Mouse (Mus musculus): ENCODE results near the gene Per1.

The Per1 gene

DNA sequence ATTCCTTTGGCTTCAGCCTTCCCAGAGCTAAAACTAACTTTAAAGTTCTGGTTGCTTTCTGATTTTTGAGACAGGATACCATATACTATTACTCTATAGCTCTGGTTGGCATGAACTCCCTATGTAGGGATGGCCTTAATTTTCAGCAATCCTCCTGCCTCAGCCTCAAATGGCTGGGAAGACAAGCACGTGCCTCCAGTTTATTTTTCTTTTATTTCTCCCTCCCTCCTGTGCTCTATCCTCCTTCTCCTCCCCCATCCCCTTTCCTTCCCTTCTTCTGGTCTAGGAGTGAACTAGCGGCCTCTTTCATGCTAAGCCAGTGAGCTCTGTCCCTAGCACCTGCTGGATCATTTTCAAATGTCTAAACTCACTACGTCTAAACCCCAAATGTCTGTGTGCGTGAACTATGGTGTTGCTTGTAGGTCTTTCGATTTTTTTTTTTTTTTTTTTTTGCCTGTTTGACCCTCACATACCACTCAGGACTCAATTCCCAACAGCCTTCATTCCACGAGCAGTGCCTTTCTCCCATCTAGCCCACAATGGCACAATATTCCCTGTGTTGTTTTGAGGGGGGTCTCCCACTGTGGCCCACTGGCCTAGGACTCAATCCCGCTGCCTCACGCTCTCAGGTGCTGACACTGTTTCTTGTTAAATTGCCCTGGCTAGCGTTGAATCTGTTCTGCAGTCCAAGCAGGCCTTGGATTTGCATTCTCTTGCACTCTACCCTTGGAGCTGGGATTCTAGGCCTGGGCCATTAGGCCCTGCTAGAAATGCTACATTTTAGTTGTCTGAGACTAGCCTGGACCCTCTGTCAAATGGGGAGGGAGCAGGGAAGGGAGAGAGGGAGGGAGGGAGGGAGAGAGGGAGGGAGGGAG, 30.5 kb upstream of the Per1 start:
- DNase-seq, result no peak

DNA sequence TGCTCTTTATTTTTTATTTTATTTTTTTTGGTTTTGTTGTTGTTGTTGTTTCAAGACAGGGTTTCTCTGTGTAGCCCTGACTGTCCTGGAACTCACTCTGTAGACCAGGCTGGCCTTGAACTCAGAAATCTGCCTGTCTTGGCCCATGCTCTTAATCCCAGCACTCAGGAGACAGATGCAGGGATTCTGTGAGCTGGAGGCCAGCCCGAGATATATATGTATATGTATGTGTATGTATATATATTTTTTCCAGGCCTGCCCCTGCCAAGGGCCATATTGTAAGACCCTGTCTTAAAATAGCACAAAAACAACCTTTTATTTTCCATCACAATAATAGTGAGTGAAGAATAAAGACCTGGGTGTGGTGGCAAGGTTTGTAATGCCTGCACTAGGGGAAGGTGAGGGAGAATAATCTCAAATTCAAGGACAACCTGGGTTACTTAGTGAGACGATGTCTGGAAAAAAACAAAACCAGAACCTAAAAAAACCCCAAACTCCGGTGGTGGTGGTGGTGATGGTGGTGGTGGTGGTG, 29.6 kb upstream of the Per1 start:
- no peak for DNase-seq

DNA sequence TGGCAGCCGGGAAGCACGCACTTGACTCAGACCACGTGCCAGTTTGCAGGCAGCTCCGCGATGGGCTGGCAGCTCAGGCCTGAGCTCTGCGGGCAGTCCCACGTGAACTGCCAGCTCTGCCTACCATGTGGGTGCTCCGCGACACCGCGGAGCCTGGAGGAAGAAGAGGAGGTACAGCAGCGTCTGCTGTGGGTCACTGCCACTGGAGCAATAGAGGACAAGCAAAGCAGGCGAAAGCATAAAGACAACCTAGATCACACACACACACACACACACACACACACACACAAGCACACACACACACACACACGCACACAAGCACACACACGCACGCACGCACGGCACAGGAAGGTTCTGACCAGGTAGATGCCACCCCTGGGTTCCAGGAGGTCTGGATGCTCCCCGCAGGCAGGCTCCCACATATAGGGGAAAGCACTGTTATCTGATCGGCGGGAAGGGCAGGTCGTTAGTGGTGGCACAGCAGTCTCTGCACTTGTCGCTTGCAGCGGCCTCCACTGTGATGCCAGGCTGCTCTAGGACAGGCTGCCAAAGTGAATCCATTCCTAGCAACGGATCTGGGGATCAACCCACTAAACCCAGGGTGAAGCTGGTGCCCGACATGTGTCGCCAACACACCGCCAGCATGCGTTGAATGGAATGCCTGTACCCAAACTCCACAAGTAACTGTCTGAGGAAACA, 28.7 kb upstream of the Per1 start:
- DNase-seq, result peak; percentile 25 to 78

DNA sequence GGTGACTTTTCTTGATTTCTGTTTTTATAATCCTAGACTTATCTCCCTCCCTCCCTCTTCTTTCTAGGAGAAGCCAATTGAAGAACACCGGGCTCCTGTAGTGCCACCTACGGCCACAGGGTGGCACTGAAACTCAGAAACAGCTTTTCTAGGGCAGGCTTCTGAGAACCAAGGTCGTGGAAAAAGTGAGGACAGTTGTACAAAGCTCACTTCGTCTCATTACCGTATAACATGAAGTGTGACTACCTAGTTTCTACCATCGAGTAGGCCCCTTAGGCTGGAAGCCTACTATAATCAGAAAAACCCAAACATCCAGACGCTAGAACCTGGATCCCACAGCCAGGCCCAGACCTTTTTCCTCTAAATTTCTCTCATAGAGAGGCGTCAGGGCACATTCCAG, 28.1 kb upstream of the Per1 start:
- DNase-seq, result peak; percentile 91 to 93

DNA sequence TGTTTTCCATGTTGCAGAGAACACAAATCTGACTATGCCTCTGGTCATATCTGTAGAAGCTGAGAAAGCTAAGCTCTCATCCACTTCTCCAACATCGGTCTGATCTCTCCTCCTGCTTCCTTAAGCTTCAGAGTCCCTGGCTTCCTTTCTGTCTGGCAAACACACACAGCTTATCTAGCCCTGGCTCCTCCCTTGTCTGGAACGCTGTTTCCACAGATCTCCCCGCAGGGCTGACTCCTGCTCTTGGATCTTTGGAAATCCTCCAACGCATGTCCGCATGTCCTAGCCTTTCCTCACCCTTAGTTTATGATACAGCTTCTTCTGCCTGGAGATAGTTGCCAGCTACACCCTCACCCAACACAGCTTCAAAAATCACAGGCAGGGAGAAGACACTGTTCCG, 27.4 kb upstream of the Per1 start:
- DNase-seq, result no peak

DNA sequence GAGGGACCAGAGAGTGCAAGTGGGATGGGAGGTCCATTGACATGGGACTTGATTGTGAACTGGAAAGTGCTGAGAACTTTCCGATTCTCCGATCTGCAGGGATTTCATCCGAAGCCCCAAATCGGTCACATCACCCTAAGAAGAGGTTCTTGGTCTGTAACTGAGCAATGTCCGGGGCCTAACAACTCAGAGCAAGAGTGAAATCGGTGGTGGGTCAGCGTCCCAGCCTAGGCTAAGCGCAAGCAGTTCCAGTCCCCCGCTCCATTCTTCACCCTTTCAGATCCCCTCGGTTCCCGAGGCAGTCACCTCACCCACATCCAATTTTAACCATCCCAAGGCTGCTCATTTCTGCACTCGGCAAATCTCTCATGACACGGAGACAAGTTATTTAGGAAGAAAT, 24.9 kb upstream of the Per1 start:
- peak in 1 of 2 experiments; percentile 43 for DNase-seq

DNA sequence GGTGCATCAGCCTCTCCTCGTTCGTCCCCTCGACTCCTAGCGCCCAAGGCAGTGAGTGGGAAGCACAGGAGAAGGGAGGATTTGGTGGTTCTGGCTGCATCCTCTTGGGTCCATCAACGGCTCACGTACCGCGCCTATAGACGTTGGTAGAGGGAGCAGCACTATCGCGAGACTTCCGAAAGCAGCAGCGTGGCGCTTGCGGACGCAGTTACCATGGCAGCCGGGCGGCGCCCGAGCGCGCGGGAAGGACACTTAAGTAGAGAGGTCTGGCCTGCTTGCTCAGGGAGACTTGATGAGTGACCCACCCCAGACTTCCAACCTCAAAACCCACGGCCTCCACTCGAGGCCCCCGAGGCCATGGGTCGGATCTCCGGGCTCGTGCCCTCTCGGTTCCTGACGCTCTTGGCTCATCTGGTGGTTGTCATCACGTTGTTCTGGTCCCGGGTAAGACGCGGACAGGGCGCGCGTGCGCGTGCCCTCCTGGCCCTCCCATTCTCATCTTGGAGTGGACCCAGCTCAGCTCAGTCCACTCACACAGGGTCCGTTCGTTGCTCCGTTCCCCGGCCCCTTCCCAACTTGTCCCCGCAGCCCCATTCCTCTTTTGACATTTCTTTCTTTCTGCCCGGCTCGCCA, 24.3 kb upstream of the Per1 start, which contains the start of gene Tmem107:
TSS of gene Tmem107 (plus strand) at position 217 of the 633 bp plus-strand sequence.
- peak; percentile 96 to 97 for DNase-seq

DNA sequence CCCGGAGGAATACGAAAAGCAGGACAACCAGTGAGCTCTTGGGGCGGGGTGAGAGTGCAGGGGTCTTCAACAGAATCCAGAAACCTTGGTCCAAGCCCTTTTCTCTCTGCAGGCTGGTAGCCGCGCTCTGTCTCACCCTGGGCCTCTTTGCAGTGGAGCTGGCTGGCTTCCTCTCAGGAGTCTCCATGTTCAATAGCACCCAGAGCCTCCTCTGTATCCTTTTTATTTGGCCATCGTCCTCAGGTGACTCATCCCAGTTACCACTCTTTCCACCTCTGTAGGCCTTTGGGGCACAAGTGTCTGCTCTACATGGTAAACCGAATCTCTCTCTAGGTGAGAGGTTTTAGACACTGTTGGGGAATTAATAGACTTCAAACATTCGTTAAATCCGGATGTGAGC, 23.8 kb upstream of the Per1 start:
- DNase-seq, result no peak

DNA sequence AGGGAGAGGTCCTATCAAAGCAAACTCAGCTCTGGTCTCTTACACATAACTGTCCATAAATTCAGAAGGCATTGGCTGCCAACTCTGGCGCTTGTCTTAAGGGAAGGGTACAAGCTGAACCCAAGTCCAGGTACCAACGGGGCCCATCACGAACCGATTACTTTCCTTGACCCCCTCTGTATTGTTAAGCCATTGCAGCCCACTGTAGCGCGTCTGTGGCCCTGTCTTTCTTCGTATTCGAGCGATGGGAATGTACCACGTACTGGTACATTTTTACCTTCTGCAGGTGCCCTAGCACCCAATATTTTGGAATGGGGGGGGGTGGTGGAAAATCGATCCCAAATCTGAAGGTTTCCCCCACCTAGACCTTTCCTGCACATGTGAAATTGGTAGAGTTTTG, 22.8 kb upstream of the Per1 start:
- DNase-seq, result peak in 1 of 2 experiments; percentile 33

DNA sequence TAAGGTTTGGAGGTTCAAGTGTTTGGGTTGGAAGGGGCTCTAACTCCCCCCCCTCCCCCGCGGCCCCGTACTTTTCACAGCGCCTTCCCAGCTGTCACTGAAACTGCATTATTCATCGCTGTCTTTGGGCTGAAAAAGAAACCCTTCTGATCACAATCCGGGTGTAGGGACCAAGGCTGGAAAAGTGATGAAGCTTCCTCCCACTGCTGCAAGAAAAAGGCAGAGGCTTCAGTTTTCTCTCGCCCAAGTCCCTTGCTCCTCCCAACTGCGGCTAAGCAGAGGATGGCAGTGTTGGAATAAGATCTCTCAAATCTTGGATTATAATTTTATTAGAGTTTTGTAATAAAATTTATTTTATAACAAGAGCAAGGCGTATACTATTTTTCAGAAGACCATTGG, 22.4 kb upstream of the Per1 start:
- no peak for DNase-seq

DNA sequence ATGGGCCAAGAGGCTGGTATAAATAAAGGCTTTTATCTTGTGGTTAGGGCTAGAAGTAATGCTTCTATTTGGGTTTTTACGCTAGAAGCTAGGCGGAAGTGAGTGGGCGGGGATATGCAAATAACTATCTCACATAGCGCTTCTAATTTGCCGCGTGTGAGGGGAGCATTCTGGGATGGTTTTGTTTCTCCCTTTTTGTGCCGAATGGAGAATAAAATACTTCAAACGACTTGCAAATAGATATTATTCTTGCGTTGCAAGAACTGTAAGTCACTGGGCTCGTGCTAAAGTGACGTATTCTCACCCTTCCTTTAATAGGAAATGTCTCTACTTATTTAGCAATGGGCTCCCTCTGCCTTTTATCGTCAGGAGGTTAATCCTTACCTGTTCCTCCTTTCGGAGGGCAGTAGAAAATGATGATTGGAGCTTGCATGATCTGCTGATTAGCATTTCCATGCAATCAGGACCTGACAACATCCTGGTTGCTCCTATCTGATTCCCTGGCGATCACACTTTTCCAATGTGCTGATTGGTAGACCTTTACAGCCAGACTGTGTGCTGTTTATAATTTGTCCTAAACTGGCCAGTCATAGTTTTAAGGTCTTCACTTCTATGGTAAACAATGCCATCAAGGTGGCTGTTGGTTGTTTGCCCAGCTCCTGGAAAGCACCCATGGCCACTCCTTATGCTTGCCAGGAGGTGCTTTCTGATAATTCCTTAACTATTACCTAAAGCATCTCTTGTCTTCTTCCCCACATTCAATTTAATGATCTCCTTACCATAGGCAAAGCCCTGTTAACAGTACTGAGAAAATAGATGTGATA, 21.7 kb upstream of the Per1 start:
- peak; percentile 90 to 92 for DNase-seq

DNA sequence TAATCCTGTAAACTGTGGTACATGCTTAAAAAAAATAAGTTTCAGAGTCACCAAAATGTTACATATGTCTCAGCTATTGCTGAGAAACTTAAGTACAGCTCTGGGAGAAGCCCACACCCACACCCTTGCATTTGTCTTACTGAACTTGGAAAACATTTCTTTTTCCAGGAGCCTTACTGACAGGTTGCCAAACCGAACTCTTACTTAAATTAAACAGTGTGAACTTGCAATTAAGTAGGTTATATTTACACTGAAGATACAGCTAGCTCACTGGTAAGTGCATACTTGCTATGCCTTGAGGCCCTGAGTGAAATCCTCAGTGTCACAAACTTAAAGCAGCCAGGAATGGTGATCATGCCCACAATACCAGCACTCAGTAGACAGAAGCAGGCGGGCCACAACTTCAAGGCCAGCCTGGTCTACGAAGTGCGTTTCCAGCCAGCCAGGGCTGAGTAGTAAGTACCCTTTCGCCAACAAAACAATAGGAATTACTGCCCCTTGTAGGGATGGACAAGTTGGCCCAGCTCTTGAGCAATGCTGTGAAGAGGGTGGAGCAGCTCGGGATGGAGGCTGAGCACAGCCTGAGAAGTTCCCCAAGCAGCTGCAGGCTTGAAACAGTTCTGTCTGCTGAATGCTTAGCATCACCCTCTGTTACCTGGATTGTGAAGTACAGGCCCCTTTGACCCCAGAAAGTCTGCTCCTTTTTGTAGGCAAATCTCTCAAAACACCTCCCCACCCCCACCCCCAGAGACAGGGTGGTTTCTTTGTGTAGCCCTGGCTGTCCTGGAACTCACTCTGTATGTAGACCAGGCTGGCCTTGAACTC, 20.9 kb upstream of the Per1 start:
- DNase-seq, result peak in 1 of 2 experiments; percentile 27

DNA sequence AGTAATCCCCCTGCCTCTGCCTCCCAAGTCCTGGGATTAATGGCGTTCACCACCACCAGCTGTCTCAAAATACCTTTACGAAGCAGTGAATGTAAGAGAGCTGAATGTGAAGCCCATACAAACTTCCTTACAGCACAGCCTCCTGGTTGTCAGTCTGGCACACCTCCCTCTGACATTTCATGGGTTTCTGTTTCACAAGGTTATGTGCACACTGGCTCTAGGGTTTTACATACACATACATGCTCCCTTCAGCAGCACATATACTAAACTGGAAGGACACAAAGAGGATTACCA, 20.3 kb upstream of the Per1 start:
- no peak for DNase-seq

DNA sequence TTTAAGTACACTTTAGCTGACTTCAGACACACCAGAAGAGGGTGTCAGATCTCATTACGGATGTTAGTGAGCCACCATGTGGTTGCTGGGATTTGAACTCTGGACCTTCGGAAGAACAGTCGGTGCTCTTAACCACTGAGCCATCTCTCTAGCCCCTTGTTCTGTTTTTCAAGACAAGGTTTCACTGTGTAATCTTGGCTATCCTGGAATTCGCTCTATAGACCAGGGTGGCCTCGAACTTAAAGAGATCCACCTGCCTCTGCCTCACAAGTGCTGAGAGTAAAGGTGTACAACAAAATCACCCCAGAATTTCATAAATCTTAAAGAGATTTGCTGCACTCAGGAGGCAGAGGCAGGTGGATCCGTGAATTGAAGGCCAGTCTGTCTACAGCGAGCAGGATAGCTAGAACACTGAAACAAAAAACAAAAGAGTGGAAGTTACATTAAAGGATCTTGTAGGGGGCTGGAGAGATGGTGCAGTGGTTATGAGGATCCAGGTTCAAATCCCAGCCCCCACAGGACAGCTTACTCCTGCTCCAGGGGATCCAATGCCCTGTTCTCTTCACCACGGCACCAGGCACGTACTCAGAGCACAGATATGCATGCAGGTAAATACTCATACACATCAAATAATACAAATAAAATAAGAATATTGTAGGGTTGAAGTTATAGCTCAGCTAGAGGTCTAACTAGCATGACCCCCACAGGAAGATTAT, 19.1 kb upstream of the Per1 start:
- no peak for DNase-seq

DNA sequence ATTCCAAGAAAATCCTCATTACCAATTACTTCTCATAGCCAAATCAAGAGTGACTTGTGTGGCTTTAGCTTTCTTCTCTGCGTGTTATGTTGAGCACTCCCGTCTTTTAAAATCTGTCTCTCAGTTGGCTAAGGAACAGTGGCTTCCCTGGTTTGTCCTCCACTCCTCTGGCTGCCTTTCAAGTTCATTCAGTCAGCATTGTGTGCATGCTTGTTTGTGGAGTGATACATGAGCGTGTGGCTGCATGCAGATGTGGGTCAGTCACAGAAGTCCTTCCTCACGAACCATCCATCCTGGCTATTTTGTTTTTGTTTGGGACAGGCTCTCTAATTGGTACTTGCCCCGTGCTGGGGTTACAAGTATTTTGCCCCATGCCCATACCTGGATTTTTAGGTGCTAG, 18.4 kb upstream of the Per1 start:
- peak in 1 of 2 experiments; percentile 23 for DNase-seq

DNA sequence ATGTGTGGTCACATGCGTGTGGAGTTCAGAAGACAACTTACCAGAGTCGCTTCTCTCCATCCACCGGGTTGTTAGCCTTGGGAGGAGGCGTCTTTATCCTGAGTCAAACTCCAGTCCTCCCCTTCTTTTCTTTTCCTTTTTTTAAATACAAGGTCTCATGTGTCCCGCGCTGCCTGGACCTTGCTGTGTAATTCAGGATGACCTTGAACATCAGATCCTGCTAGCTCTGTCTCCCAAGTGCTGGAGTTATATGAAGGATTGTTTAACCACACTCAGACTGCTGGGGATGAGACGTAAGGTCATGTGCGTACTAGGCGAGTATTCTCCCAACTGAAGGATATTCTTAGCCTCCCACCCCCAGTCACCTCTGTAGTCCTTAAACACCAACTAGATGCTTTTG, 17.7 kb upstream of the Per1 start:
- peak in 1 of 2 experiments; percentile 17 for DNase-seq

DNA sequence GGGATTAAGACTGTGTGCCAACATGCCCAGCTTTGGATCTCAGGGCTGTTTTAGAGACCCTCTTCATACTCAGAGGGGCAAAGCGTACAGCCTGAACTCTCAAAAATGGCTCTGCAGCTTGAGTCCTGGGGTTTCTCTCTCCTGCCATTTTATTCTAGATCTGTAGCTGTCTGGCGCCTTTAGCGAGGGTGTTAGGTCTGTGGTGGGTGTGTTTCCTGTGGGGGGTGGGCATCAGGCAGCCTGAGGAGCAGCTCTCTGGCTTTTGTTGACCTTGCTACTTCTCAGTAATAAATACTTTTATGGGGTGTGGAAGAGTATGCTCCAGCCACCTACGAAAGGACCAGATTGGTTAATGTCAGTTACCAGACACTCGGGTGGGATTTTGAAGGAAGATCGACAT, 17.0 kb upstream of the Per1 start:
- DNase-seq, result peak in 1 of 2 experiments; percentile 20

DNA sequence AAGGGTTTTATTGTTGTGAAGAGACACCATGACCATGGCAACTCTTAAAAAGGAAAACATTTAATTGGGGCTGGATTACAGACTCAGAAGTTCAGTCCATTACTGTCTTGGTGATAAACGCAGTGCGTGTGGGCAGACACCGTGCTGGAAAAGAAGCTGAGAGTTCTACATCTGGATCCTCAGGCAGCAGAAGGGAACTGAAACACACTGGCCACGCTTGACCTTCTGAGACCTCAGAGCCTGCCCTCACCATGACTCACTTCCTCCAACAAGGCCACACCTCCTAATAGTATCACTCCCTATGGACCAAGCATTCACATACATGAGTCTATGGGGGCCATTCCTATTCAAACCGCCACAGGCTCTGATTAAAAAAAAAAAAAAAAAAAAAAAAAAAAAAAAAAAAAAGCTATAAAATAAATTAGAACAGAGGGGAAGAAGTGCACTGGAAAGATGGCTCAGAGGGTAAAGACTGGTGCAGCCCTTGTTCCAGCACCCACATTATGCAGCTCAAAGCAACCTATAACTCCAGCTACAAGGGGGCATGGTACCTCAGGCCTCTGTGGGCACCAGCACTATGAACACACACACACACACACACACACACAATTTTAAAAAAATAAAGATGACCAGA, 16.1 kb upstream of the Per1 start:
- DNase-seq, result peak in 1 of 2 experiments; percentile 43

DNA sequence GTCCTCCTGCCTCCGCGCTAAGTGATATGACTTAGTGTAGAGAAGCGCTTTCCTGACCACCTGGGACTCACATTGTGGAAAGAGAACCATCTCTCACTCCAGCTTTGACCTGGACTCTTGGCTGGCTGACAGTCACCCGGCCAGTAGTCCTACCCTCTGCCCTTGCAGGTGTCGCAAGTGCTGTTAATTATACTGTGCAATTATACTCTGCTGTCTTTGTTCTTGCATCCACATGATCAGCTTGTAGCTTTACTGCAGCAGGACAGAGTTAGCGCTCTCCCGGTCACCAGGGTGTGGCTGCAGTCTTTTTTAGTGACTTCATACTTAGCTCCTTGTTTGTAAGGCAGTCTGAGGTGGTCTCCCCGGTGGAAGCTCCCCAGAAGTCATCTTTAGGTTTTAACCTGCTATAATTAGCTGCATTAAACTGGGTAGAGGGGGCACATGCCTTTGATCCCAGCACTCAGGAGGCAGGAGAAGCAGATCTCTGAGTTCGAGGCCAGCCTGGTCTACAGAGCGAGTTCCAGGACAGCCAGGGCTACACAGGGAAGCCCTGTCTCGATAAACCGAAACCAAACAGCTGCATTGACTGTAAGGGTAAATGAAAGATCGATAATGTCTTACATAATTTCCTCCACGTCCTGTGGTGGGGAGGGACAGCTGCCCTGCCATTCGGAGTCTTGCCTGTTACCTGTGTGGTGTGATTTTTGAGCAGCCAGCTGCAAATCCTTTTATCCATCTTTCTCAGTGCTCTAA, 14.7 kb upstream of the Per1 start:
- peak in 1 of 2 experiments; percentile 76 for DNase-seq

DNA sequence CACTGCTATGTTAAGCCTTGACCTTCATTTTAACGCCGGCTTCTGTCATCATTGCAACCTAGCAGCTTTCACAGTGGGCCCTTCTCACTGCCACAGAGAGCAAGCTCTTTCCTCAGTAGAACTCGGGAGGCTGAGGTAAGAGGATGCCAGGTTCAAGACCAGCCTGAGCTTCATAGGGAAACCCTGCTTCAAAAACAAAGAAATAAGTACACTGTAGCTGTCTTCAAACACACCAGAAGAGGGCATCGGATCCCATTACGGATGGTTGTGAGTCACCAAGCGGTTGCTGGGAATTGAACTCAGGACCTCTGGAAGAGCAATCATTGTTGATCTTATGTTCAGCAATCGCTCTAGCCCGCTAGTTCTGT, 14.2 kb upstream of the Per1 start:
- no peak for DNase-seq
